Mouse (Mus musculus) left cerebral cortex, postnatal 4 days (tissue): ENCODE measurements at regions not wholly inside any gene's neighbourhood (a gene's known extent, or its start where the extent isn't known, plus 50 kb on each side); places are given as distances from the start of the nearest gene placed in this dataset.

ENCODE experiments used
- DNase-seq: peaks from one replicate; pipeline ENCODE4 v3.0.0-alpha.2; 2022
- intact Hi-C: fragments of 180-260 bp; cut with DNase I; formaldehyde crosslinking; loops from one replicate; pipeline ENCODE4 v1.15.1; 2025

DNA sequence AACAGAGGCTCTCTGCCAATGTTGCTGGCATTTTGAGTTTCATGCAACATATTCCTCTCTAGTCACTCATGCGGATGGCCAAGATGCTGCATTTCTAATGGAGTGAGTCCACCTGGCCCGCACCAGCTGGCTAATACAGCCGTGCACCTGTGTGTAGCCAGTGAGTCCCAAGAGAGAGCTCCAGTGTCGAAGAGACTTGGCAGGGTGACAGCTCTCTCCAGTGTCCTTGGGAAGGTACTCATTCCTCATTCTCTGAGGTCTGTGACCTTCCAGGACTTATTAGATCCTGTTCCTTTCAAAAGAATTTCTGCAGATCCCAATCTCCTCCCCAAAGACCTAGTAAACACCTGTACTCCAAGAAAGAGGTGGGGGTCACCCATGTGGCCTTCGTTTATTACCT lies 109.9 kb downstream of the Hs3st3b1 start:
- intact Hi-C loops: no loop called here
- peak; percentile 27 for DNase-seq

- intact Hi-C loops: no loop called here
- no peak for DNase-seq
Measured at GRCm38 (mm10) chr11:63822847-63823246, 99.2 kb downstream of the Hs3st3b1 start.

DNA sequence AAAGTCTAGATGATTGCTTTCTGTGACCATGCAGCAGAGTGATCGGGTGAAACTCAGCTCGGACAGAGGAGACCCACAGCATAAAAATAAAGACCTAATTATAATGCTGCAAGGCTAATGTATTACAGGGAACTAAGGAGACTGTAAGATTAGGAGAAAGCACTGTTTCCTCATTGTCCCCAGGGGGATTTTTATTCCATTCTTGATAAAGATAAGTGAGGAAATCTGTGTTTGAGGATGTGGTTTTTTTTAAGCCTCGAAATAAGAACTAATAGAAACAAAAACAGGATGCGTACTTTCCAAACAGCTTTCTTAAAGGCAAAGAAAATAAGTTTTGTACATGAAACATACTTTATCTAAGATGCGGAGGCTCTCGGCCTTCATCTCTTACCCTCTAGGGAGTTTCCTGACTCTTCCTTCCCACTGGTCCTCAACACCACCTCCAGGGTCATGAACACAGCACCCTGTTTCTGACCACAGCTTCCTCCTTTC lies 94.8 kb downstream of the Hs3st3b1 start:
- intact Hi-C loops: no loop called here
- no peak for DNase-seq

- intact Hi-C loops: no loop called here
- DNase-seq: no peak
Measured at GRCm38 (mm10) chr11:63833480-63833879, 88.6 kb downstream of the Hs3st3b1 start.

DNA sequence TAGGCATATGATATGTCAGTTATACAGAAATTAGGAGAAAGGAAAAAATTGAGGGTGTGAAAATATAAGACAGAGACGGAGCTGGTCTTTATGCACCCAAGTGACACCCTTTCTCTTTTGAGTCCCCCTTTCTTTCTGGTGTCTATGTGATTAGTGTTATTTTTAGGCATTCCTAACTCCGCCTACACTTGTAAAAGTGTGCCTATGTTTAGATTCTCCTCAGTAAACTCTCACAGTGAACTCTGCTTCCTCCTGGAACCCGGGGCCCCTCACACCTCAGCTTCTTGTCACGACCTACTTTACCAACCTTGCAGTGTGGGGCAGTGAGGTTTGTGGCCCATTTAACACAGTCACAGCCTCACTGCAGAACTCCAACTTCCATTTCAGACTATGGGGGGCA lies 88.0 kb downstream of the Hs3st3b1 start:
- no peak for DNase-seq
- intact Hi-C loops: no loop called here

DNA sequence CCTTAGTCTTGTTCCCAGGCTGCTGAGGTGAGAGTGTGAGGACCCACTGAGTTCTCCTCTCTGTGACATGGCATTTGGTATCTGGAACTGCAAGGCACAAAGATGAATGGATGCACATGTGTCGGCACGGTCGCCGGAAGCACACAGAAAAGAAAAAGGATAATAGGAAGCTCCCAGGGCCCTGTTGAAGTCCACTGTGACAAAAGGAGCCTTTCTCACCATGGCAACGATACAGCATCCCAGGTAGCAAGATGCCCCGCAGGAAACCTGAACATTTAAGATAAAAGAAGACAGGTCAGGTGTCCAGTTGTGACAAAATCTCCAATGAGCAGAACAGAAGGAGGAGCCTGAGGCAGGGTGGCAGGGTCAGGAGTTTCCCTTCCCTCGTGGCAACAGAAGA lies 87.5 kb downstream of the Hs3st3b1 start:
- intact Hi-C loops: no loop called here
- no peak for DNase-seq
